Mouse (Mus musculus) liver, embryonic 13.5 days (tissue): ENCODE measurements around the gene Dach2. TPM values are rescaled to one million over a fixed set of nuclear protein-coding genes. Genes with fewer than 3 reads are reported as not detected.

Source experiments
- ATAC-seq: fragments of 200-750 bp; cut with Nextera tagmentation; 2 replicates; pipeline ENCODE4 v1.8.0; 2017; ENCODE audit warnings: low read depth, mild to moderate bottlenecking, moderate number of reproducible peaks, moderate library complexity
- DNase-seq: peaks from one replicate; pipeline ENCODE4 v3.0.0; 2022
- H3K27ac ChIP-seq: fragments of 300-500 bp; sonication (generic); 2 replicates; pipeline ENCODE4 v1.5.1; 2015; ENCODE audit warnings: moderate library complexity, mild to moderate bottlenecking, inconsistent platforms
- H3K27me3 ChIP-seq: fragments of 300-500 bp; sonication (generic); 2 replicates; pipeline ENCODE4 v1.6.1; 2015; ENCODE audit warnings: mild to moderate bottlenecking, inconsistent platforms
- H3K36me3 ChIP-seq: fragments of 300-500 bp; sonication (generic); 2 replicates; pipeline ENCODE4 v1.6.1; 2015; ENCODE audit warnings: mild to moderate bottlenecking, inconsistent platforms
- H3K4me1 ChIP-seq: fragments of 300-500 bp; sonication (generic); replicated peaks from 2 replicates; pipeline ENCODE4 v1.6.1; 2015; ENCODE audit warnings: inconsistent platforms
- H3K4me2 ChIP-seq: fragments of 300-500 bp; sonication (generic); 2 replicates; pipeline ENCODE4 v1.6.1; 2015; ENCODE audit warnings: inconsistent platforms, mild to moderate bottlenecking, moderate library complexity
- H3K4me3 ChIP-seq: fragments of 300-500 bp; sonication (generic); replicated peaks from 2 replicates; pipeline ENCODE4 v1.5.1; 2015; ENCODE audit warnings: mild to moderate bottlenecking, inconsistent platforms
- H3K9ac ChIP-seq: fragments of 300-500 bp; sonication (generic); 2 replicates; pipeline ENCODE4 v1.6.1; 2015; ENCODE audit warnings: mild to moderate bottlenecking, inconsistent platforms
- H3K9me3 ChIP-seq: fragments of 300-500 bp; sonication (generic); replicated peaks from 2 replicates; pipeline ENCODE4 v1.6.1; 2016; ENCODE audit warnings: inconsistent platforms
- WGBS: fragments of 180-500 bp; shearing (Covaris S2); methylation state at CpG from one replicate; pipeline ENCODE4 v1.1.7; 2015; ENCODE audit not compliant: insufficient replicate concordance; 5-methylcytosine and 5-hydroxymethylcytosine counted together
- polyA plus RNA-seq: library from polyadenylated mRNA; unstranded; fragments of >200 nt; fragmentation: Nextera tagmentation; extraction: Ambion mirVana; gene quantifications from 2 replicates; pipeline ENCODE4 v1.2.1, GENCODE M21; 2015

Gene Dach2
- polyA plus RNA-seq, 1 experiment from 2014 or later = 0.45 TPM

DNA sequence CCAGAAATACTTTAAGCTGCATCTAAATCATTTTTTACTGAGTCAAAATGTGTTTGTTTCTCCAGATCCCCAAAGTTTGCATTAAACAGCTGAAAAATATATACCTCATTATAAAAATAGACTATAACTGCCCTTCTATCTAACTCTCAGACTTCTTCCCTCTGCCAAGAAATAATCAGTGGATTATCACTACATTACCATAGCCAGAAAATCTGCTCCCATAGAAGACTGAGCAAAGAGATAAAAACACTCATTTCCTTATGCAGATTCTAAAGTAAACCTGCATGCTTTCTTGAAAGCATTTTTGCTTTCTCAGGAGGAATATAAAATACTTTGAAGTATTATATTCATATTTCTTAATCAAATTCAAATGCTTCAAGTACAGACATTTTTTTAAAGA lies 368.8 kb downstream of the Dach2 start:
- Histone ChIP-seq H3K27ac (no peak overlapping the region), H3K27me3 (no peaks in the 10 kb centered on the region), H3K4me2 (no peak overlapping the region), H3K4me1 (no peaks in the 10 kb centered on the region), H3K9ac (no peak overlapping the region), H3K4me3 (no peak overlapping the region), H3K9me3 (no peaks in the 10 kb centered on the region), H3K36me3 (no peaks in the 10 kb centered on the region)
- ATAC-seq = no peak
- DNase-seq = no peak

DNA sequence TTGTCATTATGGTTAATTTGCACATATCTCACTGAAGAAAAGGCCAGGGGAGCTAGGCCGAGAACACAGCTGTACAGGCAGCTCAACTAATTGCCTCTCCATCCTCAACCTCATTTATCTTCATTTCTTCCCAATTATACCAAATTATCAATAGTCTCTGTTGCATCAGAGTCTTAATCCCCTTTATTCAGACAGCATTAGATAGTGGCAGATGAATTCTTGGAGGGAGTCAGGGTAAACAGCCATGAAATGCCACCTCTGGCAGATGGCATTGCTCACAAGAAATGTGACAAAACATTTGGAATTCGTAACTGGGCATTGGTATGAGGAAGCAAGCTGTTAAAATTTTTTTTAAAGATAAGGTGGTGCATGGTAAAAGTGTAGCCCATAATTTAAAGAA lies 389.9 kb downstream of the Dach2 start:
- Histone ChIP-seq H3K27ac (no peak overlapping the region), H3K27me3 (no peaks in the 10 kb centered on the region), H3K4me1 (no peaks in the 10 kb centered on the region), H3K36me3 (no peaks in the 10 kb centered on the region), H3K4me3 (no peak overlapping the region), H3K4me2 (no peak overlapping the region), H3K9ac (no peak overlapping the region), H3K9me3 (no peaks in the 10 kb centered on the region)
- ATAC-seq = no peak
- WGBS = 62% methylated on average over 2 of the region's 2 CpGs
- no peak for DNase-seq

DNA sequence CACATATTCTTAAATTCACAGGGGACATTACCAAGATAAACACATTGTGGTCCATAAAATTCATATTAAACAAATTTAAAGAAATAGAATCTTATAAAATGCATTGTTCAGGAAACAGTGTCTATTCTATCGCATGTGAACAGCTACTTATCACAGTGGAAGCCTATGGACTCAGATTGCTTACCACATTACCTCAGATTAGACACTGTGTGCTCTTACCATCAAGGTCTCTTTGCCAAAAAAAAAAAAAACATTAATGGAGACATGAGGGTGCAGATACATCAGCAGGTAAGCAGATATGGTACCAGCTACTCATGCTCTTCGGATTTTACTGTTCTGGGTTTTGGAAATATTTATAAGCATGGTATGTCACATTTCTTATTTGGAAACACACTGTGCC lies 415.1 kb downstream of the Dach2 start:
- Histone ChIP-seq H3K27ac (no peak overlapping the region), H3K4me3 (no peak overlapping the region), H3K4me2 (no peak overlapping the region), H3K9ac (no peak overlapping the region), H3K36me3 (no peaks in the 10 kb centered on the region), H3K4me1 (no peaks in the 10 kb centered on the region), H3K27me3 (no peaks in the 10 kb centered on the region), H3K9me3 (no peaks in the 10 kb centered on the region)
- DNase-seq (no peak), ATAC-seq (no peak)
- 46% methylated on average over 2 of the region's 2 CpGs for WGBS

GRCm38 (mm10) chrX:113724124-113724523 lies 426.8 kb downstream of the Dach2 start:
- no peak overlapping the region for H3K4me2 ChIP-seq
- H3K27me3 ChIP-seq = no peaks in the 10 kb centered on the region
- H3K4me3 ChIP-seq = no peak overlapping the region
- no peak overlapping the region for H3K9ac ChIP-seq
- H3K9me3 ChIP-seq = no peaks in the 10 kb centered on the region
- ATAC-seq = no peak
- H3K36me3 ChIP-seq = no peaks in the 10 kb centered on the region
- no peak overlapping the region for H3K27ac ChIP-seq
- H3K4me1 ChIP-seq = no peaks in the 10 kb centered on the region
- no peak for DNase-seq

- Histone ChIP-seq H3K36me3 (no peaks in the 10 kb centered on the region), H3K4me2 (no peak overlapping the region), H3K9ac (no peak overlapping the region), H3K9me3 (no peaks in the 10 kb centered on the region), H3K27me3 (no peaks in the 10 kb centered on the region), H3K4me1 (no peaks in the 10 kb centered on the region), H3K27ac (no peak overlapping the region), H3K4me3 (no peak overlapping the region)
- no peak for ATAC-seq
- no peak for DNase-seq
Observed at GRCm38 (mm10) chrX:113747122-113747521, 449.8 kb downstream of the Dach2 start.

DNA sequence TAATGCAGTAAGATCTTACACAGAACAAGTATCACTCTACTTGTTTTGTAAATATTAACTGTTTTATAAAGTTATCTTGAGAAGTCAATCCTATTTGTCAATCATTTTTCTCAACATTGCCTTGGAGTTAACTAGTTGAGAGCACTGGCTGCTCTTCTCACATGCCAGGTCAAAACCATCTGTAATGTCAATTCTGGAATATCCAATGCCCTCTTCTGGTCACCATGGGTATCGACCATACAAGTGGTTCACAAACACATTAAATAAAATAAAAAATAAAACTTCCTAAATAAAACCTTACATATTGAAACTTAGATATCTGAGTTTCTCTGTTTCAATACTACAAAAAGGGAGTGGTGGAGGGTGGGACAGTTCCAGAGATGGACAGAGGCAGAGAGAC lies 495.0 kb downstream of the Dach2 start:
- 28% methylated on average over 1 of the region's 1 CpGs for WGBS
- Histone ChIP-seq H3K9me3 (no peaks in the 10 kb centered on the region), H3K9ac (no peak overlapping the region), H3K4me2 (no peak overlapping the region), H3K36me3 (no peaks in the 10 kb centered on the region), H3K27ac (no peak overlapping the region), H3K27me3 (no peaks in the 10 kb centered on the region), H3K4me3 (no peak overlapping the region), H3K4me1 (no peaks in the 10 kb centered on the region)
- DNase-seq (no peak), ATAC-seq (no peak)

DNA sequence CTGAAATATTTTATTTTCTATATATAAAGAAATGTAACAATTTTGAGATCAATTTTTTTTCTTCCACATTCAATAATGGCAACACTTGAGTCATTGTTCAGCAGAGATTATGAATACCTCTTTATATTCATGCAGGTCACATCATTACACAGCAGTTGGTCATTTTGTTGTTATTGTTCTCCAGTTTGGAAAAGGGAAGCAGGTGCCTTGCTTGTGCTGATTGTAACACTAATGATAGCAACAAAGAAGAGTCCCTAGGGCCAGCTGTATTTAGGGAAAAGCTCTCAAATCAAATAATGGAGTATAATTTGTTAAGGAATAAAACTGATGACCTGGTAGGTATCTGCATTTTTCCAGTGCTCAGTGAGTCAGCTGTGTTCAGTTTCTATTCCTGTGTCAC lies 513.1 kb downstream of the Dach2 start:
- no peak for ATAC-seq
- Histone ChIP-seq H3K4me2 (no peak overlapping the region), H3K36me3 (no peaks in the 10 kb centered on the region), H3K9me3 (no peaks in the 10 kb centered on the region), H3K27me3 (no peaks in the 10 kb centered on the region), H3K4me1 (no peaks in the 10 kb centered on the region), H3K9ac (no peak overlapping the region), H3K27ac (no peak overlapping the region), H3K4me3 (no peak overlapping the region)
- no peak for DNase-seq

DNA sequence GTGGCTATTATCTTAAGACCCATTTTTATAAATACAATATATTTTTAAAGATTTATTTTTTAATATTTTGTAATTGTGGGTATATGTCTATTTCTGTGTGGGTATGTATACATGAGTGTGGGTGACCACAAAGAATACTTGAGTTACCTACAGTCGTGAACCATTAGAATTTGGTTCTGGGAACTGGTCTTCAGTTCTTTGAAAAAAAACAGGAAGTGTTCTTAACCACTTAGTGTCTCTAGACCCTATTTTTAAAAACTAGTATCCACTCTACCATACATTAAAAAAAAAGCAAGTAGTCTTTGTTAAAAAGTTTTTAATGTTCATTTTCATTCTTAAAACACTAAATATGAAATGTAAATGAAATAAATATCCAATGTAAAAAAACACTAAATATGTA lies 529.5 kb downstream of the Dach2 start:
- Histone ChIP-seq H3K4me2 (no peak overlapping the region), H3K9me3 (no peaks in the 10 kb centered on the region), H3K27ac (no peak overlapping the region), H3K4me3 (no peak overlapping the region), H3K27me3 (no peaks in the 10 kb centered on the region), H3K9ac (no peak overlapping the region), H3K4me1 (no peaks in the 10 kb centered on the region), H3K36me3 (no peaks in the 10 kb centered on the region)
- ATAC-seq = no peak
- no peak for DNase-seq
- WGBS = 15% methylated on average over 1 of the region's 1 CpGs

DNA sequence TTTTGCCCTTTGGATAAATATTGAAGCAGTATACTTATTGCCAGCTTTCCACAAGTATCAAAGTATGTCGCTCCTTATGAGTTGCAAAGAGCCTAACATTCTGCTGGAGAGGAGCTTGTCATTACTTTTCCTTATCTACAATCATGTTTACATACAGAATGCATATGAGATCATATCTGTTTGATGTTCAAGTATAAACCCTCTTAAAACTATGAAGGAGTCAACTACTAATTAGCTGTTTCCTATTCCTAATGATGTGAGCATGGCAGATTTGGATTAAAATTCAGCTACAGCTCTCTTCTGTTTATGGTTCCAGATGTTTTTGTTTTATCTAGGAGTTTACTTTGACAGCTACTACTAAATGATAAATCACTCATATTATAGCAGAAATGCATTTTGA lies 535.8 kb downstream of the Dach2 start:
- no peak overlapping the region for H3K9ac ChIP-seq
- H3K27ac ChIP-seq = no peak overlapping the region
- no peaks in the 10 kb centered on the region for H3K9me3 ChIP-seq
- no peak overlapping the region for H3K4me2 ChIP-seq
- no peak for DNase-seq
- H3K36me3 ChIP-seq = no peaks in the 10 kb centered on the region
- H3K4me1 ChIP-seq = no peaks in the 10 kb centered on the region
- 63% methylated on average over 1 of the region's 1 CpGs for WGBS
- H3K4me3 ChIP-seq = no peak overlapping the region
- H3K27me3 ChIP-seq = no peaks in the 10 kb centered on the region
- ATAC-seq = no peak

DNA sequence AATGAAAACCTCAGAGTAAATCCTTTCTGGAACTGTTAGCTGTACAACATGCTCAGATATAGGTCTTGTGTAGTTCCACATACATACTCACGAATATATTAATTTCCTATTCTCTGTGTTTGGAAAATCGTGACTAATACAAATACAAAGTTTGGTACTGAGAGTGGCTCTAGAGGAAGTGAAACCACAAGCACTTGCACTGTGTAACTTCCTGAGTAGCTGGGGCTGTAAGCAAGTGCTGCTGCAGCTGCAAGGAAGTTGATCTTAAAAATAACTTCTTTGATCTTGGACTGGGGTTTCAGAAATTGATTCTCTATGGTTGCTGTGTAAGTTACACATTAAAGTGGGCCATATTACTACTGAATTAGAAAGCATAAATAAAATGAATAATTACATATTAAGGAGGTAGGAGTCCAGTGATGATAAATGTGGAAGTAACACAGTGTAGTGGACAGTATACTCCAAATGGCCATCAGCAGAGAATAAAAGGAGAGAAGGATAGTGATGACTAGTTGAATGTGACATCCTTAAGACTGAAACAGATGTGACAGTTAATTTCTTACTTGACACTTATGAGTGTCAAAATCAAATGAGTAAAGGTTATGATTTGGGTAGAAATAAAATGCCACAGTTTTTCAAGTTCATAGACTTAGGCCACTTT lies 570.7 kb downstream of the Dach2 start:
- no peak overlapping the region for H3K9ac ChIP-seq
- H3K9me3 ChIP-seq = no peaks in the 10 kb centered on the region
- ATAC-seq (no peak), DNase-seq (no peak)
- no peak overlapping the region for H3K4me3 ChIP-seq
- H3K4me1 ChIP-seq = no peaks in the 10 kb centered on the region
- H3K4me2 ChIP-seq = no peak overlapping the region
- H3K36me3 ChIP-seq = no peaks in the 10 kb centered on the region
- H3K27ac ChIP-seq = no peak overlapping the region
- H3K27me3 ChIP-seq = no peaks in the 10 kb centered on the region
- WGBS = 23% methylated on average over 2 of the region's 2 CpGs

Other genes with a start within 250 kb of the Dach2 start
- gene Chm, start 112.0 kb upstream of the Dach2 start, polyA plus RNA-seq = 3.5 and 5.7 TPM in 2 replicates